Mouse (Mus musculus) mammary gland, adult 2 months (tissue): ENCODE data around the gene Il2rg. TPM values are rescaled to one million over a fixed set of nuclear protein-coding genes. Genes with fewer than 3 reads are reported as not detected.

Experiments
- polyA plus RNA-seq: library from polyadenylated mRNA; depleted of rRNA; stranded (reverse); fragments of >200 nt; gene quantifications from 2 replicates; pipeline ENCODE4 v1.2.3, GENCODE M21; 2012; ENCODE audit warnings: low replicate concordance; rRNA removed

Il2rg gene
- polyA plus RNA-seq, result 114 and 164 TPM in 2 replicates

DNA sequence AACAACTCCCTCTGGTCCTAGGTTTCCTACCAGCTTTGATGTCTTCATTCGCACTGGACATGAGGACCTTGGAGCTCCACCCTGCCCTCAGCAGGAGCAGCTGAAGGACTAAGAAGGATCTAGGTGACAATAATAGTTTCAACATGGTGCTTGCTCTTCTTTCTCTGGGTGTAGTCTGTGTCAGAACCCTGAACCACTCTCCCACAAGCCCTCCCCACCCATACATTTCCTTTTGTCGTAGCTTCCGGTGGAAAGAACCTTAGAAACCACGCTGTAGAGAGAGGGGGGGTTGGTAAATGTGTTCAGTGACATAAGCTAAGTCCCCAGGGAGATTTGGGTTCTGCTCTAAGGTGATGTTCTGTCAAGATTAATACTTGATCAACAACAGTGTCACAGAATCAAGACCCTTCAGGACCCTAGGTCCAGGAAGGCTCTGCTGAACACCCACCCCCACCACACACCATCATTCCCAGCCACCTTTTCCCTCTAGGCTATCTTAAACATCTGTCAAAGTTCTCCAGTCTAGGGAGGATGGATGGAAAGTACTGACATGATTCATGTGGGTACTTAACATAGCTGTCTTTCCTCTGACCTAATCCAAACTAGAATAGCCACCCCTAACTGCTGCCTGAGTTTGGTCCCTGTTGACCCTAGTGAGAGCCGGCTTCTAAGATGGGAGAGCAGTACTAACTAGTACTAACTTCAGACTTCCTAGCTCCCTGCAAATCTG, at the start of gene Il2rg:
Gene Il2rg, minus strand, starts transcription at position 231 of the 730 bp plus-strand sequence.

DNA sequence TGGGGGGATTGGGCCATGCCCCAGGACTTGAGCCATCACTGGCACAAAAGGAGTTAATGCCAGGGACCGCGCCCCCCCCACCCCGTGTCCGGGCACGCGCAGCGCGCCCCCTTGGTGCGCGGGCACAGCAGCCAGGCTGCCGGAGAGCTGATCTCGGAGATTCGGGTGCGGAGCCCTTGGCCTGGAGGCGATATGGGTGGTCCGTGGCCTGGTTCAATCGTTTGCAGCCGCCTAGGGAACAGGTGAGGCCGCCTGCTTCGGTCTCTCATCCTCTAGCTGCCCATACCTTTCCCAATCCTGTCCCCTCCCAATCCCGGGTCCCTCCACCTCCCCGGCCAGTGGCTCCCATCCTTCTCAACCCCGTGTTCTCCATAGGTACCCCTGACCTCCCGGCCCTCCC, 31.0 kb upstream of the Il2rg start, which contains the start of gene Nlgn3:
Gene Nlgn3, plus strand, starts transcription at position 114 of the 400 bp plus-strand sequence.

DNA sequence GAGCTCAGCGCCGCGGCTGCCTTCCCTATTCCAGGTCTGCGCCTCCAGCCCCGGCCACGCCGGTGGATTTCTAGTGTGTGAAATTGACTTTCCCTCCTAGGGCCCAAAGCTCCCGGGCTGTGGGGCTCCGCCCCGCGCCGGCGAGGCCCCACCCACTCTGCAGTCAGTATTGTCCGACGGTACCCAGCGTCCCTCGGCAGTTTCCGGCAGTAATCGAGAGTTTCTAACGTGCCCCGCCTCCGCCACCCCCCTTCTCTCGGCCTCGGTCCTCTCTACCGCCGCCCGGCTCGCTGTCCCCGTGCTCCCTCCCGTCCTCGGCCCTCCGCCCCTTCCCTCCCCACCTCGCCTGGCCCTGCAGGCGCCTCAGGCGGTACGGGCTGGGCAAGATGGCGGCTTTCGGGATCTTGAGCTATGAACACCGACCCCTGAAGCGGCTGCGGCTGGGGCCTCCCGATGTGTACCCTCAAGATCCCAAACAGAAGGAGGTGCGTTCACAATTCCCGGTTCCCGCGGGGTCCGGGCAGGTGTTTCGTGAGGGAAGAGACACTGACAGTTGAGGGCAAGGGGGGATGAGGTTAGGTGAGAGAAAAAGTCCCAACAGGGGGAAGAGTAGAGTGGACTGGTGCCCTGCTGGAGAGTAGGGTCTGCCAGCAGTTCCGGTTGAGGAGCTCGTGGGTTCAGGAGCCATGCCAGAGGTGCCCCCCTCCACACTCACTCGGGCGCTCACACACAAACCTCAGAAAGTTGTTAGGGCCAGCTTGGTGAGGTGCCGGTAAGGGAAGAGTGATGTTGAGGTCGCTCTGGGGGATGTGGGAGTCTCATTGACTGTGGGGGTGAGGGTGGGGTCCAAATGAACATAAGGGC, 6.1 kb upstream of the Il2rg start, which contains the start of gene Med12:
Gene Med12, plus strand, starts transcription at position 156 of the 864 bp plus-strand sequence.

DNA sequence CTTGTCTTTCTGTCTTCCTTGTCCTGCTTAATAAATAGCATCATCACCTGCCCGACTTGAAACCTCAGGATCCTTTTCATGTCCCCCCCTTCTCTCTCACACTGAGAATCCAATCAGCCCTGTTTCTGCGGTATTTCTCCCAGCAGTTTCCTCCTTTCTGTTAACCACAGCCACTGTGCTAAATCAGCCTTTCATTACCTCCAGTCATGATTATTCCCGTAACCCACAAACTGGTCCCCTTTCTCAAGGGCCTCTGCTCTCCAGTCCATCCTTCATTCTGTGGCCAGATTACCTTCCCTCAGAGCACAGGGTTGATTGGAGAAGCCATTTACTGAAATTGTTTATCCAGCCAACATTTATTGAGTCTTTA, 685 bp upstream of the Il2rg start, which contains the start of gene Gm20489:
Gene Gm20489, minus strand, starts transcription at position 269 of the 370 bp plus-strand sequence.

DNA sequence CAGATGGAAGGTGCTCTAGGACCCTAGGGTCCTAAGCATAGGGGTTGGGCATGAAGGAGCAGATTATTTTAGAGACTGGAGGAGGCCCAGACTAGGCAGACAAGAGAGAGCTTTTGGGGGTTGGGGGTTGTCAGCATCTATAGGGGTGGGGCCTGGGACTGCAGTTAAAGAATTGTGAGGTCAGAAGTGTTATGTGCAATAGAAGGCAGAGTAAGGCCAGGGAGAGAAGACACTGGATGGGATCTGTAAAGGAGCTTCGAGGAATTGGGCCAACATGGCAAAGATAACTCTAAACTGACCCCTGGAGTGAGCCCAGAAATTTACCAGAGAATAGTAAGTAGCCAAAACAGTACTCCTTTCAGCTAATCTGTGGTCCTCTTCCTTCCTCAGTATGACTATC, 4.2 kb downstream of the Il2rg start, which contains the start of gene Gm614:
Gene Gm614, minus strand, starts transcription at position 101 of the 400 bp plus-strand sequence.

DNA sequence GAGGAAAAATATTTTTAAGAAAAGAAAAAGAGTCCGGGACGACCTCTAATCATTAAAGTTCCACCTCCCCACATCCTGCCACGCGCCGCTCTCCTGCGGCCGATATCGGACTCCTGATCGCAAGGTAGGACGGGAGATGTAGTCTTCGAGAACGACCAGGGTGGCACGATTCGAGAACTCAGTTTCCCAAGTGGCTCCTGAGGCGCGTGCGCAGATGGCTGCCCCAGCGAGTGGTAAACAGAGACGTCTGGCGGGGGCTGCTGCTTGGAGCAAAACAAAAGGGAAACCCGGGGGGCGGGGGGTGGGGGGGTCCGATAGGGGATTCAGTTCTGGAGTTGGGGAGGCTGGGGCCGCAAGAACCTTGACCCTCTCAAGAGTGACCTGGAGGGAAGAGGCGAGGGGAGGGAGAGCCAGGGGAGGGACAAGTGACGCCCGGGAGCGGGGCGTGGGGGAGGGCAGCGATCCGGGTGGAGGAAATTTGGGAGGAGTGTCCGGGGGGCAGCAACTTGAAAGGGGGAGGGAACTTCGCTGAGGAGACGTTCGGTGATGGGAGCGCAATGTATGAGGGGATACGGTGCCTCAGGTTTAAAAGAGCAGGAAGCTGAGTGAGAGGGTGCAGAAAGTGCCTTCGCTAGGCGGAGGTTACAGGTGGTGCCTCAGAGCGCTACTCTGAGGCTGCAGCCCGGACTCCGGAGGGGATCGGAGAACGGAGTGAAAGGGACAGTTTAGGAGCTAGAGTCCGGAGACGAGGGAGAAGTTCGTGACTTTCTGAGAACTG, 13.9 kb downstream of the Il2rg start, which contains the start of gene Foxo4:
Gene Foxo4, plus strand, starts transcription at position 577 of the 778 bp plus-strand sequence.

DNA sequence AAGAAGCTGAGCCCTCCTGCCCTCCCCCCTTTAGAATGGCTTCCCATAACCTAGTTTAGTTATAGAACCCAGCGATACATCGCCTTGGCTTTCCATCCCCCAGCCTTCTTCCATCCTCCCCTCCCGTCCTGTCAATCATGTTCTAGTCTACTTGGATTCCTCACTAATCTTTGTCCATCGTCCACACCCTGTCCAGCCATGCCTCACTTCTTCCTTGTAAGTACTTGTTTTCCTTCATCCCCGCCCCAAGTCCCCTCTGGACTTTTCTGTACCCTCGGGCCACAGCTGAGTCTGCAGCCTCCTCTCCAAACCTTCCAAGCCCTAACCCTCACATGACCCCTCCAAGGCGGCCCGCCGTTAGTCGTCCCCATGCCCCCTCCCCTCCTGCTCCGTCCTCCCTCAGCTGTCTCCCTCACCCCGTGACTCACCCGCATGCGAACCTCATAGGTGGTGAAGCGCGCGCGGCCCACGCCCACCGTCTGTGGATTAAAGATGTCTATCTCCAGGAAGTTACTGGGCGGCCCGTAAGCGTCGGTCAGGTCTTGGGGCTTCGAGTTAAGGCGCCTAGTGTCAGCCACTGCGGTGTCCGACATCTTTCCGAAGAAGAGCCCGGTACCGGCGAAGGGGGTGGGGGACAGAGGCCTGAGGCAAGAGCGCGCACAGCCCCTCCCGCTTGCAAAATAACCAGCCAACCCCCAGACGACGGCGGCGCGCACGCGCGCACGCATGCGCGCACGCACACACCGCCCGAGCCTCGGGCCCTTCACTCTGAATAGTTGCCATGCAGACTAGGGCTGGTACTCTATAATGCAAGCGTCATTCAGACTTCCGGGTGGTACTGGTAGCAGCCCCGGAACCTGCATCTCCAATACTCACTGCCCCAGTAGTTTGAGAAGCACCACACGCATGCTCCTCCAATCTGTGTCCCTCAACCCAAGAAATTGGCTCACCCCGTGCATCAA, 45.9 kb downstream of the Il2rg start, which contains the start of gene Snx12:
Gene Snx12, minus strand, starts transcription at position 730 of the 962 bp plus-strand sequence.

Other genes with a start within 250 kb of the Il2rg start
- gene Tex11, start 208.6 kb downstream of the Il2rg start, polyA plus RNA-seq, result not detected in 2 replicates
- 0.26 and 2.9 TPM in 2 replicates for gene Slc7a3, start 182.2 kb downstream of the Il2rg start, polyA plus RNA-seq
- 12.8 and 18.6 TPM in 2 replicates for gene Snx12, start 45.7 kb downstream of the Il2rg start, polyA plus RNA-seq
- 39.2 and 67.8 TPM in 2 replicates for gene Foxo4, start 13.7 kb downstream of the Il2rg start, polyA plus RNA-seq
- gene Gm614, start 4.3 kb downstream of the Il2rg start, polyA plus RNA-seq, result 0.60 and 1.3 TPM in 2 replicates
- gene Gm20489, start 768 bp upstream of the Il2rg start, polyA plus RNA-seq, result not detected in 2 replicates
- gene Med12, start 5.8 kb upstream of the Il2rg start, polyA plus RNA-seq, result 167 and 203 TPM in 2 replicates
- 0.06 and 0.33 TPM in 2 replicates for gene Nlgn3, start 30.9 kb upstream of the Il2rg start, polyA plus RNA-seq
- gene Gjb1, start 108.1 kb upstream of the Il2rg start, polyA plus RNA-seq, result 1.7 and 8.1 TPM in 2 replicates
- 20.8 and 37.8 TPM in 2 replicates for gene Zmym3, start 152.6 kb upstream of the Il2rg start, polyA plus RNA-seq
- gene Nono, start 161.1 kb upstream of the Il2rg start, polyA plus RNA-seq, result 62.6 and 80.9 TPM in 2 replicates
- 0.13 and 47.8 TPM in 2 replicates for gene Itgb1bp2, start 180.8 kb upstream of the Il2rg start, polyA plus RNA-seq